Mouse (Mus musculus) intestine, embryonic 16.5 days (tissue): ENCODE data around the gene Akap13. TPM values are rescaled to one million over a fixed set of nuclear protein-coding genes. Genes with fewer than 3 reads are reported as not detected.
"Not testable (repeated sequence)": the region's sequence is repeated elsewhere in the genome, so short reads cannot be mapped to it uniquely, and the experiment has no call there.

Experiments
- ATAC-seq: fragments of 200-750 bp; cut with Nextera tagmentation; 2 replicates; pipeline ENCODE4 v1.8.0; 2017; ENCODE audit warnings: moderate TSS enrichment, moderate library complexity
- H3K27ac ChIP-seq: fragments of 300-500 bp; sonication (generic); 2 replicates; pipeline ENCODE4 v1.5.1; 2014; ENCODE audit warnings: mild to moderate bottlenecking, low read length
- H3K27me3 ChIP-seq: fragments of 300-500 bp; sonication (generic); replicated peaks from 2 replicates; pipeline ENCODE4 v1.6.1; 2014; ENCODE audit warnings: low read length, control low read depth, mixed read lengths; ENCODE audit not compliant: control insufficient read depth, insufficient read depth
- H3K36me3 ChIP-seq: fragments of 300-500 bp; sonication (generic); 2 replicates; pipeline ENCODE4 v1.6.1; 2014; ENCODE audit warnings: low read length, control low read depth; ENCODE audit not compliant: control insufficient read depth, insufficient read depth
- H3K4me1 ChIP-seq: fragments of 300-500 bp; sonication (generic); 2 replicates; pipeline ENCODE4 v1.6.1; 2014; ENCODE audit warnings: low read length, control low read depth, mixed read lengths; ENCODE audit not compliant: control insufficient read depth, insufficient read depth
- H3K4me2 ChIP-seq: fragments of 300-500 bp; sonication (generic); 2 replicates; pipeline ENCODE4 v1.6.1; 2014; ENCODE audit warnings: low read depth, low read length, control low read depth
- H3K4me3 ChIP-seq: fragments of 300-500 bp; sonication (generic); 2 replicates; pipeline ENCODE4 v1.5.1; 2014; ENCODE audit warnings: mild to moderate bottlenecking, low read length
- H3K9ac ChIP-seq: fragments of 300-500 bp; sonication (generic); 2 replicates; pipeline ENCODE4 v1.6.1; 2014; ENCODE audit warnings: low read depth, low read length
- H3K9me3 ChIP-seq: fragments of 300-500 bp; sonication (generic); 2 replicates; pipeline ENCODE4 v1.6.1; 2016; ENCODE audit warnings: low read length, control low read depth; ENCODE audit not compliant: control insufficient read depth
- WGBS: fragments of 180-500 bp; shearing (Covaris S2); extraction: QIAGEN DNeasy Blood & Tissue Kit; methylation state at CpG from one replicate; pipeline ENCODE4 v1.1.7; 2014; 5-methylcytosine and 5-hydroxymethylcytosine counted together
- polyA plus RNA-seq: library from polyadenylated mRNA; unstranded; fragments of >200 nt; fragmentation: Nextera tagmentation; extraction: Ambion mirVana; gene quantifications from 2 replicates; pipeline ENCODE4 v1.2.1, GENCODE M21; 2015

Akap13 gene
- polyA plus RNA-seq, 1 experiment from 2014 or later, result 24.9 TPM

DNA sequence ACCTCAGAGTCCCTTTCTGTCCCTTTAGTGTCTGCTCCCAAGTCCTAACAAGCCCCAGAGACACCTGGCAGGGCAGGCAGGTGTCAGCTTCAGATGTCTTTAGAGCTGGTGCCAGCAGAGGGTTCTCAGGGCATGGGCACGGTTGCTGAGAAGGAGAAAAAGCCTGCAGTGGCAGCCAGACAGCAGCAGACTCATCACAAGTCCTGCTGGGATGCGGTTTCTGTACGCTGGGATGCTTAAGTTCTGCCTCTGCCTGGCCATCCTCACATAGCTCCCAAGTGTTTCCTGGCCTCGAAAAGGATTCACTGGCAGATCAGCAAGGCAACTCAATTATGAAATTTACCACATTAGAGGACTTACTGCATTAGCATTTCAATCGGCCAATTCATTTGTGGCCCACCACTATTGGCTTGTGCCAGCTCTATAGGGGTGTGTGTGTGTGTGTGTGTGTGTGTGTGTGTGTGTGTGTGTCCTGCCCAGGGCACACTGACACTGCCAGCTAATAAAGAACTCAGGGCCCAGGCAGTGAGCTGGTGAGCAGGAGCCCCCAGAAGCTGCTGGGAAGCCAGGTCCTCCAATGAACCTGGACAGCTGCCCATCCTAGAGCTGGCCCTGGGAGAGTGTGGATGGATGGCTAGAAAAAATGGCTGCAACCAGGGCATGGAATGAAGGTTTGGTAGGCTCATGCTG lies 311.9 kb downstream of the Akap13 start:
- H3K9me3 ChIP-seq, H3K4me2 ChIP-seq, H3K36me3 ChIP-seq, H3K27ac ChIP-seq, ATAC-seq, H3K27me3 ChIP-seq, H3K9ac ChIP-seq, H3K4me3 ChIP-seq, H3K4me1 ChIP-seq: not testable (repeated sequence)
- 83% methylated on average over 1 of the region's 5 CpGs for WGBS

DNA sequence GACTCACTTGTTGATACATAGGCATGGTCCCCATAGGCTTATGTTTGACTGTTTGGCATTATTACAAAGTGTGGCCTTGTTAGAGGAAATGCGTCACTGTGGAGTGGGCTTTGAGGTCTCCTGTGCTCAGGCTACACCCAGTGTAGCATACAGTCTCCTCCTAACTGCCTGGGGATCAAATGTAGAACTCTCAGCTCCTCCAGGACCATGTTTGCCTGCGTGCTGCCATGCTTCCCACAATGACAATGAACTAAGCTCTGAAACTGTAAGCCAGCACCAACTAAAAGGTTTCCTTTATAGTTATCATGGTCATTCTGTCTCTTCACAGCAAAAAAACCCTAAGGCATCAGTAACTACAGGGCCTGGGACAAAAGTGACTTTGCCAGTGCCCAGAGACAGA lies 312.8 kb downstream of the Akap13 start:
- Histone ChIP-seq H3K27ac (no peak overlapping the region), H3K27me3 (no peaks in the 10 kb centered on the region), H3K4me2 (no peak overlapping the region), H3K36me3 (no peaks in the 10 kb centered on the region), H3K9me3 (no peaks in the 10 kb centered on the region), H3K4me3 (no peak overlapping the region), H3K9ac (no peak overlapping the region), H3K4me1 (no peaks in the 10 kb centered on the region)
- no peak for ATAC-seq
- 84% methylated on average over 2 of the region's 2 CpGs for WGBS

DNA sequence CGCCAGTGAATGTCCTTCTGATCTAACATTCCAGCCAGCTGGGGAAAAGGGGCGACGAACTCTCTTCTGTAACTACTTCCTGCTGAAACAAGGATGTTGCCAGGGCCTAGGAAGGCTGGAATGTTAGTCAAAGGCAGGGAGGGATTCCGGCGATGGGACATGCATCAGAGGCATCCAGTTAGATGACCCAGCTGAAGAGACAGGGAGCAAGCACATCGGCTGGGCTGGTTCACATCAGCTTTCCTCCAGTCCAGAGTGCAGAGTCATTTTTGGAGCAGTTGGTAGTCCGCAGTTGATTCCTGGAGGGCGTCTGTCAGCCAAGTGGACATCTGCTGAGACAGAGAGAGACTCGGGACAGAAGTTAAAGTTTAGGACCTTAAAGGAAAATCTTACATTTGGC lies 314.6 kb downstream of the Akap13 start:
- H3K36me3 ChIP-seq, result no peaks in the 10 kb centered on the region
- no peak overlapping the region for H3K4me2 ChIP-seq
- 88% methylated on average over 9 of the region's 9 CpGs for WGBS
- no peaks in the 10 kb centered on the region for H3K27me3 ChIP-seq
- H3K27ac ChIP-seq, result no peak overlapping the region
- H3K9me3 ChIP-seq, result no peaks in the 10 kb centered on the region
- H3K4me1 ChIP-seq, result no peaks in the 10 kb centered on the region
- no peak overlapping the region for H3K4me3 ChIP-seq
- no peak overlapping the region for H3K9ac ChIP-seq
- ATAC-seq, result no peak

DNA sequence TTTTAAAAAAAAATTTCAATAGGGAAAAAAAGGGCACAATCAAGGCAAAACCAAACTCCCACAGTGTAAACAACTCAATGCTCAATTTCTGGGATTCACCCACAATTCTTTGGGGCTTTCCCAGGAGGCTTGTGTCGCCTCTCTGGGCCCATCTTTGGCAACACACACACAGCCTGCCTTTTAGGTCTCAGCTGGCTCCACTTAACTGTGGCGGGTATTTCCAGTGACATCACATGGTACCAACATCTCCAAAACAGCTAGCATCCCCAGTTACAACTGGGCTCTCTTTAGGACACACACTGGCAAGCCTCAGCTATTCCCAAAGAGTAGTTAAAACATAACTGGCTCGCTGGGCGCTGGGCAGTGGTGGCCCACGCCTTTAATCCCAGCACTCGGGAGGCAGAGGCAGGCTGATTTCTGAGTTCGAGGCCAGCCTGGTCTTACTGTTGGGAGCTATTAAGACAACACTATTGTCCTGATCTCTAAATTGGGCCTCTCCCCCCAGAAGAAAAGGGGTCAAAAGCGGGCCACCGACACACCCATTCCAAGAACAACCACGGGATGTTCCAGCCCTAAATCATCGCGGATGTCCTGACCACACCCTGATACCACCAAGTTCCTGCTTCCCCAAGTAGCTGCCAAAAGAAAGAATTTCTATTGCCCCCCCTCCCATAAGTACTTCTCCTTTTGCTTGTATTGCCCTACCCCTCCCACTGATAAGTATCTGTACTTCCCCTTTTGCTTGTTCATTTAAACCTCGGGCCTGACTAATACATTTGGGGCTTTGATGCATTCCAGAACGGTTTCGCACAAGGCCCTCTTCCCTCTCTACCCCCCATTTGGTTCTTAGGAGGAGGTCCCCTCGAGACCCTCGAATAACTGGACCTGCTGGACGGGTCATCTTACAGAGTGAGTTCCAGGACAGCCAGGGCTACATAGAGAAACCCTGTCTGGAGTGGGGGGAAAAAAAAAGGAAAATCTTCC lies 319.1 kb downstream of the Akap13 start:
- H3K27me3 ChIP-seq, H3K36me3 ChIP-seq, H3K4me1 ChIP-seq, H3K9me3 ChIP-seq, ATAC-seq, H3K4me2 ChIP-seq, H3K9ac ChIP-seq, H3K27ac ChIP-seq, H3K4me3 ChIP-seq: not testable (repeated sequence)
- WGBS, result 90% methylated on average over 18 of the region's 18 CpGs

DNA sequence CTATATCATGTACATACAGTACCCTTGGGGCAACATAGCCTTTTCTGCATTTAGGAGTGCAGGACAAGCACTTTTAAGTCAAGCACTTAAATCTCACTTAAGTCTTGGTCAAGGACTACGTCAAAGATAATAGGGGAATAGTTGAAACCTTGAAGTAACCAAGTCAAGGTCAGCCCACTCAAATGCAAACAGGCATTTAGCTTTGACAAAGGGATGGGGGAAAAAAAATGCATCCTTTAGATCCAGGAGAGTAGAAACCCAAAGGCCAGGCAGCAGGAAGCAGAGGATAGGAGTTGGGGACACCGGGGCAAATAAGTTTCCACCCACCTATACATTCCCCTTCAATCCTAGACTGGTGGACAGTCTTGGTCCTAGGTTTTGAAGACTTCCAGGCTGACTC lies 322.7 kb downstream of the Akap13 start:
- H3K4me3 ChIP-seq, result no peak overlapping the region
- no peaks in the 10 kb centered on the region for H3K27me3 ChIP-seq
- no peak overlapping the region for H3K27ac ChIP-seq
- H3K4me1 ChIP-seq, result 0 out of 2 replicates have a peak, but pooled peaks cover 8% of the 10 kb centered on the region
- H3K4me2 ChIP-seq, result no peak overlapping the region
- no peak for ATAC-seq
- no peaks in the 10 kb centered on the region for H3K9me3 ChIP-seq
- H3K36me3 ChIP-seq, result peaks cover 5% of the 10 kb centered on the region
- WGBS, result 87% methylated on average over 2 of the region's 2 CpGs
- H3K9ac ChIP-seq, result no peak overlapping the region

DNA sequence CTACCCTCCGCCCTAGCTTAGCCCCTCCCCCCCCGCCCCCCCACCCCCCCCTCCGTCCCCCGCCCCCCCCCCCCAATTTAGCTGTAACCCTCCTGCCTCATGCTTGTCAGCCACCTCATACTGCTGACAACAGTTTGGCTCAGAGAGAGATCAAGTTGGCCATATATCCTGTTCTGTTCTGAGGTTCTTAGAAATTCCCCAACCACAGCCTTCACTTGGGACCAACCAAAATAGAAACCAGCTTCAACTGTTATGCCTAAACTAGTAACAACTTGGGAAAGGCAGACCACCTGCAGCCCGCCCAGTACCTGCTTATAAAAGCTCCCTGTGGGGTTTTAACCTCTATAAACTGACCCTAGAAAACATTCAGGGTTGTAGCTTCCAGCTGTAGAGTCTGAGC lies 325.5 kb downstream of the Akap13 start:
- Histone ChIP-seq H3K27ac (no peak overlapping the region; the same call in 1 of the 2 replicates), H3K4me3 (peak overlapping the region; percentile 75), H3K9ac (no peak overlapping the region), H3K9me3 (no peaks in the 10 kb centered on the region), H3K4me2 (peak overlapping the region; percentile 73), H3K27me3 (no peaks in the 10 kb centered on the region), H3K4me1 (0 out of 2 replicates have a peak, but pooled peaks cover 8% of the 10 kb centered on the region), H3K36me3 (peaks cover 2% of the 10 kb centered on the region; the same call in 1 of the 2 replicates)
- no peak for ATAC-seq
- 20% methylated on average over 3 of the region's 5 CpGs for WGBS

DNA sequence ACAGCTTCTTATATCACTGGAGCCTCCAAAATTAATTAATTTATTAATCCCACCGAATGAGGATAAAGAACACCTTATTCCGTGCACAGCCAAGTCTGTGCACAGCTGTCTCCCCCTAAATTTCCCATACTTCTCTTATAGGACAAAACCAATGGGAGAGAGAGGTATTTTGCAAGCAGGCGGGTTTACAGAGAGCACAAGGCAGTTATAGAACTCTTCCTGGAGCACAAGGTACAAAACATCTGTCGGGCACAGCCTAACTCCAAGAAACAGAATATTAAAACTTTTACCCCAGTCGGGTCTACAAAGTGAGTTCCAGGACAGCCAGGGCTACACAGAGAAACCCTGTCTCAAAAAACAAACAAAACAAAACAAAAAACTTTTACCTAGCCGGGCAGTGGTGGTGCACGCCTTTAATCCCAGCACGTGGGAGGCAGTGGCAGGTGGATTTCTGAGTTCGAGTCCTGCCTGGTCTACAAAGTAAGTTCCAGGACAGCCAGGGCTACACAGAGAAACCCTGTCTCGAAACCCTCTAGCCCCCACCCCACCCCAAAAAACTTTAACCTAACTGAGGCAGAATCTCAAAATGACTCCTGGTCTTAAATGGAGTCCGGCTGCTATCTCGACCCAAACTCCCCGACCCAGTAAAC lies 326.1 kb downstream of the Akap13 start:
- Histone ChIP-seq H3K27ac (no peak overlapping the region; the same call in 1 of the 2 replicates), H3K27me3 (no peaks in the 10 kb centered on the region), H3K4me3 (peak overlapping the region; percentile 75), H3K4me2 (peak overlapping the region; percentile 73), H3K9ac (peak overlapping the region; percentile 78), H3K36me3 (no peaks in the 10 kb centered on the region), H3K4me1 (0 out of 2 replicates have a peak, but pooled peaks cover 8% of the 10 kb centered on the region), H3K9me3 (no peaks in the 10 kb centered on the region)
- peak; percentile 31 for ATAC-seq
- whole genome bisulfite sequencing, result 3% methylated on average over 13 of the region's 13 CpGs

DNA sequence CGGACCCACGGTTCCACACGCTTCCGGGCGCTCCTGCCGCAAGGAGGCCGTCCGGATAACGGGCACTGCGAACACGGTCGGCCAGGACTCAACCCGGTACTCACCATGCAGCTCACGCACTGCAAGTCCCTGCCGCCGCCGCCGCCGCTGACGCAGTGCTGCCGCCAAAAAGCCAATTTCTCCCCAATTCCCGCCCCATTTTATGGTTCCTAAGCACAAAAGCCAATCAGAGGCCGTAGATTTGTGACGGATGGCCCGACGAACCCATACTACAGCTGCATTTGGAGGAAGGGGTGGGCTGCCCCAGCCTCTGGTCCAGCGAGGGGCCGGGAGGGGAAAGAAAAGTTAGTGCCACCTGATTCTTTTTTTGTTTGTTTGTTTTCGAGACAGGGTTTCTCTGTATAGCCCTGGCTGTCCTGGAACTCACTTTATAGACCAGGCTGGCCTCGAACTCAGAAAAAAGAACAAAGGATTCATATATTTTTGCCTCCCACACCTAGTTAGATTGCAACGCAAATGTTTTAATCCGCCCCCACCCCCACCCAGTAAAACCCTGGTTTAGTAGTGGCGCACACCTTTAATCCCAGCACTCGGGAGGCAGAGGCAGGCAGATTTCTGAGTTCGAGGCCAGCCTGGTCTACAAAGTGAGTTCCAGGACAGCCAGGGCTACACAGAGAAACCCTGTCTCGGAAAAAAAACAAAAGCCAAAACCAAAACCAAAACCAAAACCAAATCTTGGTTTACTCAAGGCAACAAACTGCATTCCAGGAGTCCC lies 326.8 kb downstream of the Akap13 start:
- Histone ChIP-seq H3K9me3 (no peaks in the 10 kb centered on the region), H3K27me3 (no peaks in the 10 kb centered on the region), H3K4me3 (peak overlapping the region; percentile 75), H3K9ac (peak overlapping the region; percentile 78), H3K36me3 (no peaks in the 10 kb centered on the region), H3K4me1 (peaks cover 9% of the 10 kb centered on the region; the same call in 1 of the 2 replicates), H3K27ac (no peak overlapping the region), H3K4me2 (peak overlapping the region; percentile 73)
- ATAC-seq, result peak; percentile 94
- WGBS, result 10% methylated on average over 36 of the region's 36 CpGs
